Comparison of ENCODE assay signal across 9 mouse cellular contexts in genomic region chr6:107530621-107531285, GRCm38 (mm10). TPM values are rescaled to one million over a fixed set of nuclear protein-coding genes. Genes with fewer than 3 reads are reported as not detected.
A peak's percentile ranks its signal among the peaks of the same experiment; 100 is the strongest.
DNase-seq lines count a peak whose midpoint lies in the region; ATAC-seq and TF ChIP-seq lines count a peak whose summit lies in the region.
"Had no signal": no experiment of that assay in that cellular context is flagged by ENCODE, and none has a peak within 500 bp of the region (broad histone marks: within the 10 kb centered on the region; RNA-seq: fewer than 3 reads in every experiment).

No protein-coding gene starts in this region.

- H3K9ac ChIP-seq in hindbrain, embryonic 16.5 days (ENCODE audit: low read depth, low read length): peak overlapping the region; percentile 92

- no peaks in the 10 kb centered on the region for H3K9me3 ChIP-seq in E14TG2a.4 (ENCODE audit: low read length)
- H3K9me3 ChIP-seq in hindbrain, embryonic 16.5 days (ENCODE audit: control insufficient read depth, low read length): no peaks in the 10 kb centered on the region

- H3K36me3 ChIP-seq in E14TG2a.4 (ENCODE audit: insufficient read depth, low read length): no peaks in the 10 kb centered on the region
- no peaks in the 10 kb centered on the region for H3K36me3 ChIP-seq in hindbrain, embryonic 16.5 days (ENCODE audit: control insufficient read depth, insufficient read depth, low read length)

- no peak for DNase-seq in frontal cortex, adult 2 months (ENCODE audit: extremely low spot score in 1 of 2, low spot score in 1 of 2)
- DNase-seq in embryo, embryonic 10 days (ENCODE audit: low spot score): peak; percentile 32
- peak; percentile 64 for DNase-seq in neural tube, embryonic 10.5 days (ENCODE audit: extremely low spot score, low spot score)

- H3K27ac ChIP-seq in hindbrain, embryonic 16.5 days (ENCODE audit: low read depth, low read length): peak overlapping the region; percentile 94

- WGBS in hindbrain, embryonic 16.5 days: under 1% methylated on average over 14 of the region's 15 CpGs

- peak overlapping the region; percentile 84 for H3K4me3 ChIP-seq in E14TG2a.4 (replicated peaks; ENCODE audit: low read length)
- H3K4me3 ChIP-seq in hindbrain, embryonic 16.5 days (ENCODE audit: low read length): peak overlapping the region; percentile 91
- H3K4me3 ChIP-seq: erythroblast, embryonic 14.5 days had no signal

- peaks cover 21% of the 10 kb centered on the region for H3K4me1 ChIP-seq in E14TG2a.4 (replicated peaks; ENCODE audit: low read depth, low read length)
- H3K4me1 ChIP-seq in hindbrain, embryonic 16.5 days (ENCODE audit: control insufficient read depth, insufficient read depth, low read depth, low read length): peaks cover 24% of the 10 kb centered on the region

- peaks cover 47% of the 10 kb centered on the region for H3K27me3 ChIP-seq in E14TG2a.4 (ENCODE audit: insufficient read depth, low read length)
- H3K27me3 ChIP-seq in hindbrain, embryonic 16.5 days (replicated peaks; ENCODE audit: control insufficient read depth, insufficient read depth, low read length): no peaks in the 10 kb centered on the region

- ATAC-seq in frontal cortex, adult (ENCODE audit: low TSS enrichment): peak; percentile 10; the same call in 1 of the 2 replicates
- ATAC-seq in hindbrain, embryonic 16.5 days: peak; percentile 34; the same call in 1 of the 2 replicates
- ATAC-seq in megakaryocyte-erythroid progenitor cell, adult 5-6 weeks (replicated peaks; ENCODE audit: low FRiP score, low TSS enrichment, poor library complexity, severe bottlenecking): no peak
- ATAC-seq in erythroblast, adult 5-6 weeks (replicated peaks; ENCODE audit: low FRiP score, poor library complexity, severe bottlenecking): no peak

- peak overlapping the region; percentile 72 for H3K4me2 ChIP-seq in hindbrain, embryonic 16.5 days (ENCODE audit: low read length)

- no peak for TF ChIP-seq CTCF in E14TG2a.4 (conservative IDR thresholded peaks at IDR 0.05; ENCODE audit: low read length)

RNA-seq across cellular contexts. Expression of gene Lrrn1, which starts 1.2 kb away (rescaled TPM):
- polyA plus RNA-seq in frontal cortex, adult 2 months (2012; rRNA removed): 38.3 and 43.3 TPM in 2 replicates
- 72.7 and 84.0 TPM in 2 replicates for polyA plus RNA-seq in hindbrain, embryonic 16.5 days (2015; fragmentation: Nextera tagmentation; extraction: Ambion mirVana)
- not detected in 2 replicates for total RNA-seq in megakaryocyte-erythroid progenitor cell, adult 5-6 weeks (2014; fragmentation: Nextera tagmentation)
- total RNA-seq in megakaryocyte-erythroid progenitor cell, adult 5-6 weeks (2017): not detected in 2 replicates
- total RNA-seq in erythroblast, adult 5-6 weeks (2015; ENCODE audit: low replicate concordance): not detected in 2 replicates
- 0.17 TPM in 1 of 2 replicates, not detected in the other for total RNA-seq in erythroblast, adult 5-6 weeks (2017; ENCODE audit: low replicate concordance)
- polyA plus RNA-seq: erythroblast, embryonic 14.5 days had no signal

Comparison
In these comparisons a context has a peak if more than half of its experiments do, and no peak if none do; other contexts are left out.
1. ATAC-seq: peak in frontal cortex, adult (single experiment) and hindbrain, embryonic 16.5 days (single experiment); none in megakaryocyte-erythroid progenitor cell, adult 5-6 weeks (single experiment) and erythroblast, adult 5-6 weeks (single experiment).
2. DNase-seq: peak in embryo, embryonic 10 days (single experiment) and neural tube, embryonic 10.5 days (single experiment); none in frontal cortex, adult 2 months (0 of 2).